Mouse (Mus musculus) heart, adult 9 months (tissue): Measurements from ENCODE around the gene Inpp5f.
"Not testable (repeated sequence)": the region's sequence is repeated elsewhere in the genome, so short reads cannot be mapped to it uniquely, and the experiment has no call there.

ENCODE experiments used
- DNase-seq, 2 experiments: peaks; one replicate each; pipeline ENCODE4 v3.0.0; 2022; ENCODE audit warnings: low spot score in 2 of 2

Inpp5f gene

GRCm38 (mm10) chr7:128592118-128592935 lies 18.8 kb upstream of the Inpp5f start:
- peak; percentile 27 to 55 for DNase-seq

GRCm38 (mm10) chr7:128592936-128593241 lies 18.2 kb upstream of the Inpp5f start:
- DNase-seq: no peak

GRCm38 (mm10) chr7:128596274-128596673 lies 14.9 kb upstream of the Inpp5f start:
- DNase-seq: no peak

GRCm38 (mm10) chr7:128599072-128599471 lies 12.1 kb upstream of the Inpp5f start:
- no peak for DNase-seq

- no peak for DNase-seq
Observed at GRCm38 (mm10) chr7:128601826-128602225, 9.3 kb upstream of the Inpp5f start.

GRCm38 (mm10) chr7:128609936-128610335 lies 1.2 kb upstream of the Inpp5f start:
- DNase-seq: not testable (repeated sequence)

- DNase-seq: no peak
Observed at GRCm38 (mm10) chr7:128610490-128610889, 638 bp upstream of the Inpp5f start.

GRCm38 (mm10) chr7:128611799-128612411 lies 777 bp downstream of the Inpp5f start:
- DNase-seq: no peak

GRCm38 (mm10) chr7:128612521-128613181 lies 1.5 kb downstream of the Inpp5f start:
- no peak for DNase-seq

GRCm38 (mm10) chr7:128613578-128613977 lies 2.5 kb downstream of the Inpp5f start:
- DNase-seq: no peak

- DNase-seq: no peak
Observed at GRCm38 (mm10) chr7:128617587-128617986, 6.5 kb downstream of the Inpp5f start.

GRCm38 (mm10) chr7:128620178-128620577 lies 9.1 kb downstream of the Inpp5f start:
- no peak for DNase-seq

- peak; percentile 65 for DNase-seq
Observed at GRCm38 (mm10) chr7:128622266-128622961, 11.3 kb downstream of the Inpp5f start.

- no peak for DNase-seq
Observed at GRCm38 (mm10) chr7:128622994-128623393, 11.9 kb downstream of the Inpp5f start.

- DNase-seq: no peak
Observed at GRCm38 (mm10) chr7:128625382-128625781, 14.3 kb downstream of the Inpp5f start.

GRCm38 (mm10) chr7:128626601-128627000 lies 15.5 kb downstream of the Inpp5f start:
- no peak for DNase-seq

GRCm38 (mm10) chr7:128627251-128627650 lies 16.1 kb downstream of the Inpp5f start:
- DNase-seq: no peak

GRCm38 (mm10) chr7:128627723-128628122 lies 16.6 kb downstream of the Inpp5f start:
- DNase-seq: no peak

- no peak for DNase-seq
Observed at GRCm38 (mm10) chr7:128633156-128633555, 22.0 kb downstream of the Inpp5f start.

- no peak for DNase-seq
Observed at GRCm38 (mm10) chr7:128639925-128640485, 28.9 kb downstream of the Inpp5f start.

GRCm38 (mm10) chr7:128641571-128641970 lies 30.4 kb downstream of the Inpp5f start:
- DNase-seq: no peak

- DNase-seq: no peak
Observed at GRCm38 (mm10) chr7:128642386-128642785, 31.3 kb downstream of the Inpp5f start.
